Mouse (Mus musculus): ENCODE measurements around the gene Stag2. TPM values are rescaled to one million over a fixed set of nuclear protein-coding genes. Genes with fewer than 3 reads are reported as not detected.

Stag2 gene
- polyA plus RNA-seq, 1 experiment from 2014 or later = 16.9 TPM

GRCm38 (mm10) chrX:42188825-42189426, 39.8 kb downstream of the Stag2 start:
- H3K4me3 ChIP-seq (ENCODE audit: low read depth, low read length) = no peak overlapping the region
- H3K27ac ChIP-seq (ENCODE audit: low read depth) = no peak overlapping the region
- WGBS (ENCODE audit: insufficient replicate concordance) = 74% methylated on average over 2 of the region's 2 CpGs
- no peaks in the 10 kb centered on the region for H3K27me3 ChIP-seq (ENCODE audit: insufficient read depth, low read length)
- no peak for DNase-seq
- no peak for TF ChIP-seq CTCF (IDR thresholded peaks at IDR 0.05; ENCODE audit: low read depth)
- TF ChIP-seq EP300 (IDR thresholded peaks at IDR 0.05; ENCODE audit: low read depth) = no peak
- H3K4me2 ChIP-seq (ENCODE audit: low read depth, low read length) = no peak overlapping the region
- no peak overlapping the region for H3K9ac ChIP-seq (replicated peaks)
- no peak for ATAC-seq
- H3K9me3 ChIP-seq (ENCODE audit: low read length) = no peaks in the 10 kb centered on the region
- no peaks in the 10 kb centered on the region for H3K4me1 ChIP-seq (ENCODE audit: insufficient read depth)
- H3K36me3 ChIP-seq (replicated peaks; ENCODE audit: insufficient read depth, low read length) = no peaks in the 10 kb centered on the region

GRCm38 (mm10) chrX:42194608-42195007, 45.5 kb downstream of the Stag2 start:
- Histone ChIP-seq H3K4me1 (ENCODE audit: insufficient read depth) (no peaks in the 10 kb centered on the region), H3K27me3 (ENCODE audit: insufficient read depth, low read length) (no peaks in the 10 kb centered on the region), H3K36me3 (replicated peaks; ENCODE audit: insufficient read depth, low read length) (no peaks in the 10 kb centered on the region), H3K27ac (ENCODE audit: low read depth) (no peak overlapping the region), H3K9ac (replicated peaks) (no peak overlapping the region), H3K4me2 (ENCODE audit: low read depth, low read length) (no peak overlapping the region), H3K4me3 (ENCODE audit: low read depth, low read length) (no peak overlapping the region), H3K9me3 (ENCODE audit: low read length) (no peaks in the 10 kb centered on the region)
- 74% methylated on average over 3 of the region's 3 CpGs for WGBS (ENCODE audit: insufficient replicate concordance)
- DNase-seq (no peak), ATAC-seq (no peak)
- no peak for TF ChIP-seq CTCF (IDR thresholded peaks at IDR 0.05; ENCODE audit: low read depth)
- TF ChIP-seq EP300 (IDR thresholded peaks at IDR 0.05; ENCODE audit: low read depth) = no peak

- Histone ChIP-seq H3K4me1 (ENCODE audit: insufficient read depth) (no peaks in the 10 kb centered on the region), H3K4me2 (ENCODE audit: low read depth, low read length) (no peak overlapping the region), H3K4me3 (ENCODE audit: low read depth, low read length) (no peak overlapping the region), H3K27me3 (ENCODE audit: insufficient read depth, low read length) (no peaks in the 10 kb centered on the region), H3K9ac (replicated peaks) (no peak overlapping the region), H3K9me3 (ENCODE audit: low read length) (no peaks in the 10 kb centered on the region), H3K27ac (ENCODE audit: low read depth) (no peak overlapping the region), H3K36me3 (replicated peaks; ENCODE audit: insufficient read depth, low read length) (peaks cover 9% of the 10 kb centered on the region; the same call in 1 of the 2 replicates)
- 69% methylated on average over 4 of the region's 4 CpGs for WGBS (ENCODE audit: insufficient replicate concordance)
- ATAC-seq (no peak), DNase-seq (no peak)
- no peak for TF ChIP-seq CTCF (IDR thresholded peaks at IDR 0.05; ENCODE audit: low read depth)
- no peak for TF ChIP-seq EP300 (IDR thresholded peaks at IDR 0.05; ENCODE audit: low read depth)
Measured at GRCm38 (mm10) chrX:42202482-42202881, 53.4 kb downstream of the Stag2 start.

GRCm38 (mm10) chrX:42215742-42216141, 66.6 kb downstream of the Stag2 start:
- H3K36me3 ChIP-seq (replicated peaks; ENCODE audit: insufficient read depth, low read length) = peaks cover 4% of the 10 kb centered on the region; the same call in 1 of the 2 replicates
- H3K4me3 ChIP-seq (ENCODE audit: low read depth, low read length) = no peak overlapping the region
- H3K9me3 ChIP-seq (ENCODE audit: low read length) = no peaks in the 10 kb centered on the region
- H3K9ac ChIP-seq (replicated peaks) = no peak overlapping the region
- 57% methylated on average over 1 of the region's 1 CpGs for WGBS (ENCODE audit: insufficient replicate concordance)
- no peak for TF ChIP-seq CTCF (IDR thresholded peaks at IDR 0.05; ENCODE audit: low read depth)
- TF ChIP-seq EP300 (IDR thresholded peaks at IDR 0.05; ENCODE audit: low read depth) = peak; percentile 40; the same call in 1 of the 2 replicates
- no peaks in the 10 kb centered on the region for H3K4me1 ChIP-seq (ENCODE audit: insufficient read depth)
- no peak overlapping the region for H3K27ac ChIP-seq (ENCODE audit: low read depth)
- ATAC-seq (no peak), DNase-seq (no peak)
- H3K4me2 ChIP-seq (ENCODE audit: low read depth, low read length) = no peak overlapping the region
- H3K27me3 ChIP-seq (ENCODE audit: insufficient read depth, low read length) = no peaks in the 10 kb centered on the region

GRCm38 (mm10) chrX:42250342-42250741, 101.2 kb downstream of the Stag2 start:
- no peaks in the 10 kb centered on the region for H3K9me3 ChIP-seq (ENCODE audit: low read length)
- ATAC-seq = no peak
- no peak for DNase-seq
- no peak overlapping the region for H3K4me3 ChIP-seq (ENCODE audit: low read depth, low read length)
- peaks cover 15% of the 10 kb centered on the region for H3K36me3 ChIP-seq (replicated peaks; ENCODE audit: insufficient read depth, low read length)
- H3K4me1 ChIP-seq (ENCODE audit: insufficient read depth) = no peaks in the 10 kb centered on the region
- H3K27me3 ChIP-seq (ENCODE audit: insufficient read depth, low read length) = no peaks in the 10 kb centered on the region
- WGBS (ENCODE audit: insufficient replicate concordance) = 92% methylated on average over 10 of the region's 10 CpGs
- H3K9ac ChIP-seq (replicated peaks) = no peak overlapping the region
- no peak overlapping the region for H3K27ac ChIP-seq (ENCODE audit: low read depth)
- no peak overlapping the region for H3K4me2 ChIP-seq (ENCODE audit: low read depth, low read length)
- TF ChIP-seq CTCF (IDR thresholded peaks at IDR 0.05; ENCODE audit: low read depth) = no peak
- TF ChIP-seq EP300 (IDR thresholded peaks at IDR 0.05; ENCODE audit: low read depth) = no peak

GRCm38 (mm10) chrX:42272713-42273112, 123.6 kb downstream of the Stag2 start:
- Histone ChIP-seq H3K9me3 (ENCODE audit: low read length) (no peaks in the 10 kb centered on the region), H3K9ac (replicated peaks) (no peak overlapping the region), H3K27me3 (ENCODE audit: insufficient read depth, low read length) (no peaks in the 10 kb centered on the region), H3K36me3 (replicated peaks; ENCODE audit: insufficient read depth, low read length) (peaks cover 13% of the 10 kb centered on the region), H3K4me1 (ENCODE audit: insufficient read depth) (no peaks in the 10 kb centered on the region), H3K27ac (ENCODE audit: low read depth) (no peak overlapping the region), H3K4me2 (ENCODE audit: low read depth, low read length) (no peak overlapping the region), H3K4me3 (ENCODE audit: low read depth, low read length) (no peak overlapping the region)
- ATAC-seq (no peak), DNase-seq (no peak)
- TF ChIP-seq EP300 (IDR thresholded peaks at IDR 0.05; ENCODE audit: low read depth) (no peak), CTCF (IDR thresholded peaks at IDR 0.05; ENCODE audit: low read depth) (peak; percentile 18; the same call in 1 of the 2 replicates)
